Mouse (Mus musculus): ENCODE results near the gene Mlc1. TPM values are rescaled to one million over a fixed set of nuclear protein-coding genes. Genes with fewer than 3 reads are reported as not detected.

Gene Mlc1
- polyA plus RNA-seq, 3 experiments from 2014 or later = 0.16 TPM; not detected in 2

DNA sequence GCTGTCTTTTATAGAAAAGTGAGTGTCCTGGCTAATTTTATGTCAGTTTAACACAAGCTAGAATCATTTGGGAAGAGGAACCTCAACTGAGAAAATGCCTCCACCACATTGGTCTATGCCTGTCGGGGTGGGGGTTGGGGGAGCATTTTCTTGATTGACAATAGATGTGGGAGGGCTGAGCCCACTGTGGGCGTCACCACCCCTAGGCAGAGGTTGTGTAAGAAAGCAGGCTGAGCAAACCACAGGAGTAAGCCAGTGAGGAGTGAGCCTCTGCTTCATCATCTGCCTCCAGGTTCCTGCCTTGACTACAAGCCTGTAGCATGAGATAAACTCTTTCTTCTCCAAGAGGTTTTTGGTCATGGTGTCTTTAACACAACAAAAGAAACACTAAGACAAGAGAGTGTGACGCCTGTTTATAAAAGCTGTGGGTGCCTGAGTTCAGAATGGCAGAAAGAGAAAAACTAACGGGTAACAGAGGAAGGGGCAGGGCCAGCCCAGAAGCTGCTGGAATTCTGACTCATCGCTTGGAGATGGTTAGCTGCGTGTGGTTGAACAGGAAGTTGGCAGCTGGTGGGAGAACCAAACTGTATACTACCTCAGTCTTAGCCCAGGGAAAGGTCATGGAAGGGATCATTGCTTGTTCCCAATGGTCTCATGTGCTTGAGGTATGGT lies 42.1 kb downstream of the Mlc1 start:
- no peak for ATAC-seq

DNA sequence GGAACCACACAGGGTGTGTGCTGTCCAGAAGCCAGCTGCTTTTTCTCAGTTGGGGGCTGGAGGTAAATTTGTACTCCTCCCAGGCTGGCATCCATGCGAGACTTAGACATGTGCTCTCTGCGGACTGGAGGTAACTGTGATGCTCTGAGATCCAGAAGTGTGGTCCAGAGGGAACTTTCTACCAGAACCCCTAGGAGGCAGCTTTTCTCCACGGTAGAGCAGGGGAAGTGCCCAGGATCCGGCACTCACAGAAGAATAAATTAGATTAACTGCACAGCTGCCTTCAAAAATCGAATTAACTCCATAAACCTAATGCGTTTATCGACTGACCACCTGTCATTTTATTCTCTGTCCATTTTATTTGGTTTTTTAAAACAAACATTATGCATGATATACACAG lies 44.7 kb downstream of the Mlc1 start:
- no peak for ATAC-seq

- ATAC-seq = no peak
These were observed 46.1 kb downstream of the Mlc1 start for GRCm38 (mm10) chr15:88932667-88933066.

- ATAC-seq = no peak
These were observed 56.9 kb downstream of the Mlc1 start for GRCm38 (mm10) chr15:88921992-88922310.

GRCm38 (mm10) chr15:88921131-88921991 lies 57.4 kb downstream of the Mlc1 start:
- no peak for ATAC-seq

GRCm38 (mm10) chr15:88920065-88920464 lies 58.7 kb downstream of the Mlc1 start:
- no peak for ATAC-seq

GRCm38 (mm10) chr15:88919328-88919727 lies 59.5 kb downstream of the Mlc1 start:
- no peak for ATAC-seq

GRCm38 (mm10) chr15:88917126-88917525 lies 61.7 kb downstream of the Mlc1 start:
- ATAC-seq = no peak

GRCm38 (mm10) chr15:88916366-88916765 lies 62.4 kb downstream of the Mlc1 start:
- ATAC-seq = no peak

DNA sequence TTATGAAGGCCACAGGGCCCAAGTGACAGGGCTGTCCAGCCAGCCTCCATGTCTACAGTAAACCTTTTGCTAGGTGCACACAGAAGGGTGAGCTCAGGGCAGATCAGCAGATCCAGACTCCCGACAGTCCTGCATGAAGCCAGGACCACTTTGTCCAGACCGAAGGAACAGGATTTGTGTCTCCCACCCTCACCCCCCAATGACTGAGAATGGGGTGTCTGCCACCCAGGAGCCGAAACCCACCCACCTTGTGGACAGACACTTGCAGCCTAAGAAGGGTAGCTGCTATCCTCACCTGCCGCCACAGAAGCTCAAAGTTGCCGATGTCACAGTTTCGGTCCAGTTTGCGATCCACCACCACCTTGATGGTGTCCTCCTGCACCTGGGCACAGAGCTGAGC lies 63.8 kb downstream of the Mlc1 start:
- no peak for ATAC-seq

- no peak for ATAC-seq
These were observed 72.5 kb downstream of the Mlc1 start for GRCm38 (mm10) chr15:88906347-88906746.

Other genes with a start within 250 kb of the Mlc1 start
- gene Brd1, start 244.8 kb downstream of the Mlc1 start, polyA plus RNA-seq (2017; shearing (Covaris generic)) = 10 to 100 TPM; 15.8 to 21.7 (median 20.6) TPM
- 1 to 10 TPM; 4.1 to 7.6 (median 5.8) TPM for gene Zbed4, start 227.3 kb downstream of the Mlc1 start, polyA plus RNA-seq (2017; shearing (Covaris generic))
- gene Alg12, start 159.7 kb downstream of the Mlc1 start, polyA plus RNA-seq (2017; shearing (Covaris generic)) = 10 to 100 TPM; 12.8 to 22.4 (median 15.8) TPM
- gene Creld2, start 159.4 kb downstream of the Mlc1 start, polyA plus RNA-seq (2017; shearing (Covaris generic)) = 10 to 100 TPM; 22.9 to 40.9 (median 28.4) TPM
- 1 to 10 TPM; 3.0 to 4.1 (median 4.0) TPM for gene Pim3, start 116.8 kb downstream of the Mlc1 start, polyA plus RNA-seq (2017; shearing (Covaris generic))
- not detected for gene Ttll8, start 24.6 kb downstream of the Mlc1 start, polyA plus RNA-seq (2017; shearing (Covaris generic))
- gene Mov10l1, start 3.9 kb upstream of the Mlc1 start, polyA plus RNA-seq (2017; shearing (Covaris generic)) = not detected
- gene Panx2, start 80.7 kb upstream of the Mlc1 start, polyA plus RNA-seq (2017; shearing (Covaris generic)) = not detected
- gene Trabd, start 96.1 kb upstream of the Mlc1 start, polyA plus RNA-seq (2017; shearing (Covaris generic)) = 10 to 100 TPM; 22.4 to 43.3 (median 23.9) TPM
- 10 to 100 TPM in 2 of 3 experiments, 1 to 10 TPM in 1; 5.8 to 13.1 (median 12.1) TPM for gene Selenoo, start 110.1 kb upstream of the Mlc1 start, polyA plus RNA-seq (2017; shearing (Covaris generic))
- 10 to 100 TPM; 12.2 to 17.7 (median 17.1) TPM for gene Tubgcp6, start 144.1 kb upstream of the Mlc1 start, polyA plus RNA-seq (2017; shearing (Covaris generic))
- gene Hdac10, start 149.7 kb upstream of the Mlc1 start, polyA plus RNA-seq (2017; shearing (Covaris generic)) = 10 to 100 TPM in 2 of 3 experiments, 1 to 10 TPM in 1; 8.6 to 29.8 (median 25.6) TPM
- 1 to 10 TPM in 2 of 3 experiments, under 1 TPM in 1; 0.50 to 3.6 (median 2.8) TPM for gene Mapk12, start 161.7 kb upstream of the Mlc1 start, polyA plus RNA-seq (2017; shearing (Covaris generic))
- gene Mapk11, start 170.6 kb upstream of the Mlc1 start, polyA plus RNA-seq (2017; shearing (Covaris generic)) = 10 to 100 TPM in 2 of 3 experiments, 1 to 10 TPM in 1; 8.2 to 23.6 (median 21.4) TPM
- gene Plxnb2, start 201.8 kb upstream of the Mlc1 start, polyA plus RNA-seq (2017; shearing (Covaris generic)) = 1 to 10 TPM; 1.0 to 3.7 (median 1.7) TPM
- 10 to 100 TPM in 2 of 3 experiments, 1 to 10 TPM in 1; 3.4 to 16.7 (median 13.6) TPM for gene Dennd6b, start 217.5 kb upstream of the Mlc1 start, polyA plus RNA-seq (2017; shearing (Covaris generic))
- 10 to 100 TPM; 21.5 to 33.7 (median 30.1) TPM for gene Ppp6r2, start 232.5 kb upstream of the Mlc1 start, polyA plus RNA-seq (2017; shearing (Covaris generic))

Data from inflammation-experienced regulatory T-cells, adult 6 months (primary cell).